Mouse (Mus musculus): ENCODE data around the gene Agpat4. TPM values are rescaled to one million over a fixed set of nuclear protein-coding genes. Genes with fewer than 3 reads are reported as not detected.
A peak's percentile ranks its signal among the peaks of the same experiment; 100 is the strongest.

The Agpat4 gene
- polyA plus RNA-seq, 1 experiment = 56.1 TPM

- no peak overlapping the region for H3K4me3 ChIP-seq (ENCODE audit: insufficient read depth, low read length)
- TF ChIP-seq CTCF (IDR thresholded peaks at IDR 0.05; ENCODE audit: extremely low read depth, insufficient read depth, low read length) (no peak), POLR2A (IDR thresholded peaks at IDR 0.05; ENCODE audit: extremely low read depth, insufficient read depth, low read length) (no peak)
- H3K27ac ChIP-seq (ENCODE audit: insufficient read depth, low read length) = no peak overlapping the region
- H3K4me1 ChIP-seq (ENCODE audit: control insufficient read depth, insufficient read depth, low read length) = no peaks in the 10 kb centered on the region
Observed at GRCm38 (mm10) chr17:12256142-12256541, 137.6 kb downstream of the Agpat4 start.

- Histone ChIP-seq H3K4me1 (ENCODE audit: control insufficient read depth, insufficient read depth, low read length) (no peaks in the 10 kb centered on the region), H3K4me3 (ENCODE audit: insufficient read depth, low read length) (no peak overlapping the region), H3K27ac (ENCODE audit: insufficient read depth, low read length) (no peak overlapping the region)
- no peak for TF ChIP-seq POLR2A (IDR thresholded peaks at IDR 0.05; ENCODE audit: extremely low read depth, insufficient read depth, low read length)
- no peak for TF ChIP-seq CTCF (IDR thresholded peaks at IDR 0.05; ENCODE audit: extremely low read depth, insufficient read depth, low read length)
Observed at GRCm38 (mm10) chr17:12258517-12258916, 140.0 kb downstream of the Agpat4 start.

- Histone ChIP-seq H3K4me3 (ENCODE audit: insufficient read depth, low read length) (no peak overlapping the region), H3K4me1 (ENCODE audit: control insufficient read depth, insufficient read depth, low read length) (no peaks in the 10 kb centered on the region)
Observed at GRCm38 (mm10) chr17:12259957-12260356, 141.5 kb downstream of the Agpat4 start.

GRCm38 (mm10) chr17:12261376-12261775 lies 142.9 kb downstream of the Agpat4 start:
- H3K27ac ChIP-seq (ENCODE audit: insufficient read depth, low read length) = no peak overlapping the region
- no peak overlapping the region for H3K4me3 ChIP-seq (ENCODE audit: insufficient read depth, low read length)
- no peak for TF ChIP-seq CTCF (IDR thresholded peaks at IDR 0.05; ENCODE audit: extremely low read depth, insufficient read depth, low read length)
- no peak for TF ChIP-seq POLR2A (IDR thresholded peaks at IDR 0.05; ENCODE audit: extremely low read depth, insufficient read depth, low read length)
- peaks cover 2% of the 10 kb centered on the region for H3K4me1 ChIP-seq (ENCODE audit: control insufficient read depth, insufficient read depth, low read length)

More at GRCm38 (mm10) chr17:12259957-12260356, 141.5 kb downstream of the Agpat4 start:
- no peak overlapping the region for H3K27ac ChIP-seq (ENCODE audit: insufficient read depth, low read length)
- TF ChIP-seq POLR2A (IDR thresholded peaks at IDR 0.05; ENCODE audit: extremely low read depth, insufficient read depth, low read length) (no peak), CTCF (IDR thresholded peaks at IDR 0.05; ENCODE audit: extremely low read depth, insufficient read depth, low read length) (no peak)

- Histone ChIP-seq H3K27ac (ENCODE audit: insufficient read depth, low read length) (no peak overlapping the region), H3K4me3 (ENCODE audit: insufficient read depth, low read length) (no peak overlapping the region), H3K4me1 (ENCODE audit: control insufficient read depth, insufficient read depth, low read length) (peaks cover 4% of the 10 kb centered on the region)
- TF ChIP-seq CTCF (IDR thresholded peaks at IDR 0.05; ENCODE audit: extremely low read depth, insufficient read depth, low read length) (peak; percentile 34; the same call in 1 of the 2 replicates), POLR2A (IDR thresholded peaks at IDR 0.05; ENCODE audit: extremely low read depth, insufficient read depth, low read length) (no peak)
Observed at GRCm38 (mm10) chr17:12261887-12262286, 143.4 kb downstream of the Agpat4 start.

GRCm38 (mm10) chr17:12262851-12263250 lies 144.3 kb downstream of the Agpat4 start:
- Histone ChIP-seq H3K27ac (ENCODE audit: insufficient read depth, low read length) (no peak overlapping the region), H3K4me3 (ENCODE audit: insufficient read depth, low read length) (no peak overlapping the region), H3K4me1 (ENCODE audit: control insufficient read depth, insufficient read depth, low read length) (peaks cover 4% of the 10 kb centered on the region)
- TF ChIP-seq CTCF (IDR thresholded peaks at IDR 0.05; ENCODE audit: extremely low read depth, insufficient read depth, low read length) (no peak), POLR2A (IDR thresholded peaks at IDR 0.05; ENCODE audit: extremely low read depth, insufficient read depth, low read length) (no peak)

- peaks cover 4% of the 10 kb centered on the region for H3K4me1 ChIP-seq (ENCODE audit: control insufficient read depth, insufficient read depth, low read length)
- TF ChIP-seq POLR2A (IDR thresholded peaks at IDR 0.05; ENCODE audit: extremely low read depth, insufficient read depth, low read length) (no peak), CTCF (IDR thresholded peaks at IDR 0.05; ENCODE audit: extremely low read depth, insufficient read depth, low read length) (no peak)
- no peak overlapping the region for H3K4me3 ChIP-seq (ENCODE audit: insufficient read depth, low read length)
- no peak overlapping the region for H3K27ac ChIP-seq (ENCODE audit: insufficient read depth, low read length)
Observed at GRCm38 (mm10) chr17:12263787-12264186, 145.3 kb downstream of the Agpat4 start.

GRCm38 (mm10) chr17:12264293-12264692 lies 145.8 kb downstream of the Agpat4 start:
- H3K4me3 ChIP-seq (ENCODE audit: insufficient read depth, low read length) = no peak overlapping the region
- TF ChIP-seq POLR2A (IDR thresholded peaks at IDR 0.05; ENCODE audit: extremely low read depth, insufficient read depth, low read length) = no peak
- no peak for TF ChIP-seq CTCF (IDR thresholded peaks at IDR 0.05; ENCODE audit: extremely low read depth, insufficient read depth, low read length)
- no peak overlapping the region for H3K27ac ChIP-seq (ENCODE audit: insufficient read depth, low read length)
- H3K4me1 ChIP-seq (ENCODE audit: control insufficient read depth, insufficient read depth, low read length) = peaks cover 4% of the 10 kb centered on the region

- H3K4me3 ChIP-seq (ENCODE audit: insufficient read depth, low read length) = no peak overlapping the region
- TF ChIP-seq POLR2A (IDR thresholded peaks at IDR 0.05; ENCODE audit: extremely low read depth, insufficient read depth, low read length) (no peak), CTCF (IDR thresholded peaks at IDR 0.05; ENCODE audit: extremely low read depth, insufficient read depth, low read length) (peak; percentile 43)
- H3K4me1 ChIP-seq (ENCODE audit: control insufficient read depth, insufficient read depth, low read length) = peaks cover 4% of the 10 kb centered on the region
- no peak overlapping the region for H3K27ac ChIP-seq (ENCODE audit: insufficient read depth, low read length)
Observed at GRCm38 (mm10) chr17:12265969-12266925, 147.7 kb downstream of the Agpat4 start.

- Histone ChIP-seq H3K4me3 (ENCODE audit: insufficient read depth, low read length) (no peak overlapping the region), H3K4me1 (ENCODE audit: control insufficient read depth, insufficient read depth, low read length) (peaks cover 4% of the 10 kb centered on the region), H3K27ac (ENCODE audit: insufficient read depth, low read length) (no peak overlapping the region)
- no peak for TF ChIP-seq CTCF (IDR thresholded peaks at IDR 0.05; ENCODE audit: extremely low read depth, insufficient read depth, low read length)
- no peak for TF ChIP-seq POLR2A (IDR thresholded peaks at IDR 0.05; ENCODE audit: extremely low read depth, insufficient read depth, low read length)
Observed at GRCm38 (mm10) chr17:12268091-12268490, 149.6 kb downstream of the Agpat4 start.
